Mouse (Mus musculus): ENCODE results near the gene Gm10024.
A peak's percentile ranks its signal among the peaks of the same experiment; 100 is the strongest.
"Not testable (repeated sequence)": the region's sequence is repeated elsewhere in the genome, so short reads cannot be mapped to it uniquely, and the experiment has no call there.

The Gm10024 gene

DNA sequence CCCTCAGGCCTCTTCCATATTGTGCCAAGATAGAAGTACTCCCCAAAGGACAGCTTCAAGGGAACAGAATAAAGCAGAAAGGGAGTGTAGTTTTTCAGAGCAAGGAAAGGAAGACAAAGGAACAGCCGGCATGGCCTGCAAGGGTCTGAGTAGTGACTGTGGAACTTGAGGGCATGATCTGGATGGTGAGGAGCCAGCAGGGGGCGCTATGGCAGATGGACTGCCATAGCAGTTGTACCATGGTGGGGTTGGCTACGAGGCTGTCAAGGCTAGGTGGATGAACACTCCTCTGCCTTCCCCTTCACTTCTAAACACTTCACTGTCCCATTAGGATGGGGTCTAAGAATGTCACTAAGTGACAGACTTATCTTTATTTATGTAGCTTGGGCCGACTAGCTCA, 18.0 kb downstream of the Gm10024 start:
- DNase-seq (ENCODE audit: low spot score): peak; percentile 22

DNA sequence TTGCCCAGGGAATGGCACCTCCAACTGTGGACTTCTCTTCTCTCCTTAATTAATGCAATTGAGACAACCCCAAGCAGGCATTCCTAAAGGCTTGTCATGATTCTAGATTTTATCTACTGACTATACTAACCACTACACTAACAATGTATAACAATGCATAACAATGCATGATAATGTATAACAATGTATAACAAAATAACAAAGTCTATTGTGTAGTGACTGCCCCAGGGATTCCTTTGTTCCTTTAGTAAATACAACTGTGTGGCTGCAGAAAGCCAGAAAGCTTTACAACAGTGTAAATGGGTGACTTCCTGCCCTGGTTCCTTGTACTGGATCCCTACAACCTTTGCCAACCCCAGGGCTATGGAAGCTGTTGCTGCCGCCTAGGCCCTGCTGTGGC, 24.7 kb downstream of the Gm10024 start:
- no peak for DNase-seq (ENCODE audit: low spot score)

DNA sequence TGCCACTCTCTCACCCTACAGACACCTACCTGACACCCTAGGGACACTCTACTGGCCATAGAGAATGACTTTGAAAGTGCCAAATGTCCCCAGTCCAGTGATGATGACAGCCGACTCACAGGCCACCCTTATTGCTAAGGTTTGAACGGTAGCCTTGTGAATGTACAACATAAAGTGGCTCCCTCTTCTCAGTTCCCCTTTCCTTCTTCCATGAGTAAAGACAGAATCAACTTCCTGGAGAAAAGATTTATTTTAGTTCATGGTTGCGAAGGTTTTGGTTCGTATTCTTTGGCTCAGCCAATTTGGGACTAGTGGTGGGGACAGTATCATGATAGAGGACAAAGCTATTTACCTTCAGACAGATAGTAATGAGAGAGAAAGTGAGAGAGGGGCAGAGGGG, 27.7 kb downstream of the Gm10024 start:
- DNase-seq (ENCODE audit: low spot score): no peak

DNA sequence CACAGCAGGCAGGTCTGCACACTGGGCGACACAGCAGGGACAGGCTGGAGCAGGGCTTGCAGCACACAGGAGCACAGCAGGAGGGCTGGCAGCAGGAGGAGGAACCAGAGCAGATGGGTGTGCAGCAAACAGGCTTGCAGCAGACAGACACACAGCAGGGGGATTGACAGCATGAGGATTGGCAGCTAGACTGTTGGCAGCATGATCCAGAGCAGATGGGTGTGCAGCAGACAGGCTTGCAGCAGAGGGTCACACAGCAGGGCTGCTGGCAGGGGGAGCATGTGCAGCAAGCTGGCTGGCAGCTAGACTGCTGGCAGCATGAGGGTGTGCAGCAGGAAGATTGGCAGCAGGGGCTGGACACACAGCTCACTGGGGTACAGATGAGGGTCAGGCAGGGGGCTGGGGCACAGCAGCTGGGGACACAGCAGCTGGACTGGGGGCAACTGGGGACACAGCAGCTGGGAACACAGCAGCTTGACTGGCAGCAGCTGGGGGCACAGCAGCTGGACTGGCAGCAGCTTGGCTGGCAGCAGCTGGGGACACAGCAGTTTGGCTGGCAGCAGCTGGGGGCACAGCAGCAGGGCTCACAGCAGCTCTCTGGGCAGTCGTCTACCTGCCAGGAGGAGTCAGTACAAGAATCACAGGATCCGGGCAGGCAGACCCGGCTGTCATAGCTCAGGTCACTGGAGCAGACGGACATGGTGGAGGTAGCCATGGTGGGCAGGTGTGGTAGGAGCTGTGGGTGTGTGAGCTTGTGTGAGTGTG, 30.8 kb downstream of the Gm10024 start, which contains the start of gene Gm18596:
Gene Gm18596 (minus strand): TSS at position 715 of the 765 bp plus-strand sequence.
- not testable (repeated sequence) for DNase-seq (ENCODE audit: low spot score)

DNA sequence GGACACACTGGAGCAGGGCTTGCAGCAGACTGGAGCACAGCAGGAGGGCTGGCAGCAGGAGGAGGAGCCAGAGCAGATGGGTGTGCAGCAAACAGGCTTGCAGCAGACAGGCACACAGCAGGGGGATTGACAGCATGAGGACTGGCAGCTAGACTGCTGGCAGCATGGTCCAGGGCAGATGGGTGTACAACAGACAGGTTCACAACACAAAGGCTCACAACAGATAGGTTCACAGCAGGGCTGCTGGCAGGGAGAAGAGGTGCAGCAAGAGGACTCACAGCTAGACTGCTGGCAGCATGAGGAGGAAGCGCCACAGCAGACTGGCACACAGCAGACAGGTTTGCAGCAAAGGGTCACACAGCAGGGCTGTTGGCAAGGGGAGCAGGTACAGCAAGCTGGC, 39.4 kb downstream of the Gm10024 start:
- DNase-seq (ENCODE audit: low spot score): not testable (repeated sequence)

DNA sequence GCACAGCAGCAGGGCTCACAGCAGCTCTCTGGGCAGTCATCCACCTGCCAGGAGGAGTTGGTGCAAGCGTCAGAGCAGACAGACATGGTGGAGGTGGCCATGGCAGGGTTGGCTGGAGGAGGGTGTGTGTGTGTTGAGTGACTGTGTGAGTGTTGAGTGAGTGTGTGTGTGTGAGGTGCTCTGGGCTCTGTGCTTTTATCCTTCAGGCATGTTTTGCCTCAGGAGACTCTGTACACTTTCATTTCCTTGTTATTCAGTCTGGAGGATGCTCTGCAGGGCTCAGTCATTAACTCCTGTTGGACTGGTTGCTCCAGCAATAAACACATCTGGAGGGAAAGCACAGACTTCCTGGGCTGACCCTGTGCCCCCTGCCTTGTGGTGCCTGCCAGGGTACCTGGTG, 40.0 kb downstream of the Gm10024 start, which contains the start of gene Gm9736:
Gene Gm9736 (minus strand): TSS at position 101 of the 400 bp plus-strand sequence.
- DNase-seq (ENCODE audit: low spot score): not testable (repeated sequence)

DNA sequence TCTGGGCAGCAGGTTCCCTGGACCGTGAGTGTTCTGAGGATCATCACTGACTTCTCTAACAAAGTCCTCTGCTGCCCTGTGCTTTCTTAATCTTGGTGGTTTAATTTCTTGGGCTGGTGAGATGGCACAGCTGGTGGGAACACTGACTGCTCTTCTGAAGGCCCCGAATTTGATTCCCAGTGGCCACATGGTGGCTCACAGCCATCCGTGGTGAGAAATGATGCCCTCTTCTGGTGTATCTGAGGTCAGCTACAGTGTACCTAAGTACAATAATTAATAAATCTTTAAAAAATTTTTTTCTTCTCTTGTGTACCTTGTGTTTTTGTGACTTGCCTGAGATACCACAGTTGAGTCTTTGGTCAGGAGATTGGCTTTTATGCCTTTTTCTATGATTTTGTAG, 41.1 kb downstream of the Gm10024 start:
- not testable (repeated sequence) for DNase-seq (ENCODE audit: low spot score)

DNA sequence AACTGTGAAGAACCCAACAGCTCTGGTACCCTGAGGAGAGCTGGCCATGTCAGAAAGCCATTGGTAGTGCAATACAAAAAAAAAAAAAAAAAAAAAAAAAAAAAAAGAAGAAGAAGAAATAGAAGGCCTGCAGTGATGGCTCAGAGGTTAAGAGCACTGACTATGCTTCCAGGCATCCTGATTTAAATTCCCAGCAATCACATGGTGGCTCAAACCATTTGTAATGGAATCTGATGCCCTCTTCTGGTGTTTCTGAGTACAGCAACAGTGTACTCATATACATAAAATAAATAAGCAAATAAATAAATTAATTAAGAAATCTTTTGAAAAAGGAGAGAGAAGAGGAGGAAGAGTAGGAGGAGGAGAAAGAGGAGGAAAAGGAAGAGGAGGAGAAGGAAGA, 42.2 kb downstream of the Gm10024 start:
- DNase-seq (ENCODE audit: low spot score): no peak

DNA sequence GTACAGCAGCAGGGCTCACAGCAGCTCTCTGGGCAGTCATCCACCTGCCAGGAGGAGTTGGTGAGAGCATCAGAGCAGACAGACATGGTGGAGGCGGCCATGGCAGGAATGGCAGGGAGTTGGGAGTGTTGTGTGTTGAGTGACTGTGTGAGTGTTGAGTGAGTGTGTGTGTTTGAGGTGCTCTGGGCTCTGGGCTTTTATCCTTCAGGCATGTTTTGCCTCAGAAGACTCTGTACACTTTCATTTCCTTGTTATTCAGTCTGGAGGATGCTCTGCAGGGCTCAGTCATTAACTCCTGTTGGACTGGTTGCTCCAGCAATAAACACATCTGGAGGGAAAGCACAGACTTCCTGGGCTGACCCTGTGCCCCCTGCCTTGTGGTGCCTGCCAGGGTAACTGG, 48.3 kb downstream of the Gm10024 start, which contains the start of gene Gm3233:
Gene Gm3233 (minus strand): TSS at position 101 of the 400 bp plus-strand sequence.
- DNase-seq (ENCODE audit: low spot score): not testable (repeated sequence)

All from c-Kit-positive CD71-positive TER-119-positive erythroid progenitor cells, embryonic 14.5 days (primary cell).